Mouse (Mus musculus) natural killer cell, adult 2 months (primary cell): ENCODE data around the gene 4930432M17Rik.

Source experiments
- DNase-seq, 2 experiments: peaks; one replicate each; pipeline ENCODE4 v3.0.0; 2022; ENCODE audit warnings: low spot score in 2 of 2

The 4930432M17Rik gene

GRCm38 (mm10) chr3:121672135-121672790, 1.7 kb downstream of the 4930432M17Rik start:
- no peak for DNase-seq

- no peak for DNase-seq
Observed at GRCm38 (mm10) chr3:121678935-121679334, 8.4 kb downstream of the 4930432M17Rik start.

GRCm38 (mm10) chr3:121679443-121679842, 8.9 kb downstream of the 4930432M17Rik start:
- no peak for DNase-seq

- DNase-seq, result no peak
Observed at GRCm38 (mm10) chr3:121680187-121680586, 9.6 kb downstream of the 4930432M17Rik start.

GRCm38 (mm10) chr3:121682439-121683411, 12.2 kb downstream of the 4930432M17Rik start:
- DNase-seq, result no peak

GRCm38 (mm10) chr3:121684552-121684951, 14.0 kb downstream of the 4930432M17Rik start:
- no peak for DNase-seq

- no peak for DNase-seq
Observed at GRCm38 (mm10) chr3:121684963-121685362, 14.4 kb downstream of the 4930432M17Rik start.

- no peak for DNase-seq
Observed at GRCm38 (mm10) chr3:121685985-121686384, 15.4 kb downstream of the 4930432M17Rik start.

GRCm38 (mm10) chr3:121686408-121686911, 15.9 kb downstream of the 4930432M17Rik start:
- DNase-seq, result no peak

GRCm38 (mm10) chr3:121687741-121688140, 17.2 kb downstream of the 4930432M17Rik start:
- DNase-seq, result no peak

GRCm38 (mm10) chr3:121689029-121689428, 18.5 kb downstream of the 4930432M17Rik start:
- no peak for DNase-seq

GRCm38 (mm10) chr3:121689697-121690096, 19.1 kb downstream of the 4930432M17Rik start:
- DNase-seq, result no peak

GRCm38 (mm10) chr3:121693001-121693730, 22.6 kb downstream of the 4930432M17Rik start:
- DNase-seq, result no peak

GRCm38 (mm10) chr3:121693746-121694145, 23.2 kb downstream of the 4930432M17Rik start:
- no peak for DNase-seq

- DNase-seq, result no peak
Observed at GRCm38 (mm10) chr3:121697169-121697568, 26.6 kb downstream of the 4930432M17Rik start.

GRCm38 (mm10) chr3:121699401-121699800, 28.8 kb downstream of the 4930432M17Rik start:
- DNase-seq, result no peak

GRCm38 (mm10) chr3:121699849-121700248, 29.3 kb downstream of the 4930432M17Rik start:
- no peak for DNase-seq

- DNase-seq, result no peak
Observed at GRCm38 (mm10) chr3:121700364-121700952, 29.9 kb downstream of the 4930432M17Rik start.

- DNase-seq, result no peak
Observed at GRCm38 (mm10) chr3:121703155-121703879, 32.8 kb downstream of the 4930432M17Rik start.

GRCm38 (mm10) chr3:121703880-121704243, 33.3 kb downstream of the 4930432M17Rik start:
- no peak for DNase-seq

GRCm38 (mm10) chr3:121706087-121706486, 35.5 kb downstream of the 4930432M17Rik start:
- DNase-seq, result no peak
